Mouse (Mus musculus) midbrain, embryonic 14.5 days (tissue): ENCODE measurements around the gene Ndufa4l2. TPM values are rescaled to one million over a fixed set of nuclear protein-coding genes. Genes with fewer than 3 reads are reported as not detected.

Experiments used
- ATAC-seq: fragments of 200-750 bp; cut with Nextera tagmentation; 2 replicates; pipeline ENCODE4 v1.8.0; 2017; ENCODE audit warnings: moderate number of reproducible peaks, moderate library complexity; ENCODE audit not compliant: low FRiP score, low TSS enrichment
- DNase-seq: peaks from one replicate; pipeline ENCODE4 v3.0.0-alpha.2; 2015
- H3K27ac ChIP-seq: fragments of 300-500 bp; sonication (generic); replicated peaks from 2 replicates; pipeline ENCODE4 v1.5.1; 2014; ENCODE audit warnings: mild to moderate bottlenecking, low read depth, low read length, moderate library complexity
- H3K27me3 ChIP-seq: fragments of 300-500 bp; sonication (generic); 2 replicates; pipeline ENCODE4 v1.6.1; 2014; ENCODE audit warnings: low read length, control low read depth, mixed read lengths; ENCODE audit not compliant: control insufficient read depth, insufficient read depth
- H3K36me3 ChIP-seq: fragments of 300-500 bp; sonication (generic); 2 replicates; pipeline ENCODE4 v1.6.1; 2014; ENCODE audit warnings: low read length, control low read depth; ENCODE audit not compliant: control insufficient read depth, insufficient read depth
- H3K4me1 ChIP-seq: fragments of 300-500 bp; sonication (generic); 2 replicates; pipeline ENCODE4 v1.6.1; 2014; ENCODE audit warnings: mild to moderate bottlenecking, antibody characterized with exemption, low read length, control low read depth; ENCODE audit not compliant: control insufficient read depth, insufficient read depth
- H3K4me2 ChIP-seq: fragments of 300-500 bp; sonication (generic); 2 replicates; pipeline ENCODE4 v1.6.1; 2014; ENCODE audit warnings: mild to moderate bottlenecking, low read length, moderate library complexity
- H3K4me3 ChIP-seq: fragments of 300-500 bp; sonication (generic); replicated peaks from 2 replicates; pipeline ENCODE4 v1.5.1; 2014; ENCODE audit warnings: low read depth, low read length
- H3K9ac ChIP-seq: fragments of 300-500 bp; sonication (generic); replicated peaks from 2 replicates; pipeline ENCODE4 v1.6.1; 2014; ENCODE audit warnings: mild to moderate bottlenecking, low read length, moderate library complexity
- H3K9me3 ChIP-seq: fragments of 300-500 bp; sonication (generic); 2 replicates; pipeline ENCODE4 v1.6.1; 2016; ENCODE audit warnings: low read length, control low read depth, mixed read lengths; ENCODE audit not compliant: control insufficient read depth
- WGBS: fragments of 180-500 bp; shearing (Covaris S2); extraction: QIAGEN DNeasy Blood & Tissue Kit; methylation state at CpG from one replicate; pipeline ENCODE4 v1.1.7; 2014; 5-methylcytosine and 5-hydroxymethylcytosine counted together
- polyA plus RNA-seq: library from polyadenylated mRNA; unstranded; fragments of >200 nt; fragmentation: Nextera tagmentation; extraction: Ambion mirVana; gene quantifications from 2 replicates; pipeline ENCODE4 v1.2.1, GENCODE M21; 2014

Ndufa4l2 gene
- polyA plus RNA-seq, 1 experiment from 2014 or later = 14.2 TPM

- H3K4me1 ChIP-seq = peaks cover 9% of the 10 kb centered on the region
- ATAC-seq = no peak
- H3K9me3 ChIP-seq = no peaks in the 10 kb centered on the region
- H3K9ac ChIP-seq = no peak overlapping the region
- no peak overlapping the region for H3K4me3 ChIP-seq
- no peak overlapping the region for H3K4me2 ChIP-seq
- no peak for DNase-seq
- H3K36me3 ChIP-seq = peaks cover 83% of the 10 kb centered on the region
- H3K27ac ChIP-seq = no peak overlapping the region
- 95% methylated on average over 8 of the region's 8 CpGs for WGBS
- H3K27me3 ChIP-seq = no peaks in the 10 kb centered on the region
Observed at GRCm38 (mm10) chr10:127541510-127541909, 26.7 kb downstream of the Ndufa4l2 start.

GRCm38 (mm10) chr10:127542084-127542483 is 27.3 kb downstream of the Ndufa4l2 start:
- no peak for ATAC-seq
- DNase-seq = peak; percentile 51
- WGBS = 34% methylated on average over 13 of the region's 13 CpGs

GRCm38 (mm10) chr10:127542720-127543119 is 28.0 kb downstream of the Ndufa4l2 start:
- ATAC-seq = no peak
- DNase-seq = no peak

More at GRCm38 (mm10) chr10:127542084-127542483, 27.3 kb downstream of the Ndufa4l2 start:
- H3K4me3 ChIP-seq = no peak overlapping the region
- H3K27me3 ChIP-seq = no peaks in the 10 kb centered on the region
- H3K36me3 ChIP-seq = peaks cover 89% of the 10 kb centered on the region
- H3K4me1 ChIP-seq = peaks cover 4% of the 10 kb centered on the region; the same call in 1 of the 2 replicates
- peak overlapping the region; percentile 38 for H3K27ac ChIP-seq
- no peak overlapping the region for H3K4me2 ChIP-seq
- no peak overlapping the region; the same call in 1 of the 2 replicates for H3K9ac ChIP-seq
- no peaks in the 10 kb centered on the region for H3K9me3 ChIP-seq

GRCm38 (mm10) chr10:127543916-127544315 is 29.1 kb downstream of the Ndufa4l2 start:
- Histone ChIP-seq H3K4me3 (no peak overlapping the region), H3K27ac (no peak overlapping the region), H3K4me1 (no peaks in the 10 kb centered on the region), H3K9me3 (no peaks in the 10 kb centered on the region), H3K36me3 (peaks cover 99% of the 10 kb centered on the region), H3K9ac (no peak overlapping the region), H3K27me3 (no peaks in the 10 kb centered on the region), H3K4me2 (no peak overlapping the region)
- ATAC-seq (no peak), DNase-seq (no peak)
- WGBS = 90% methylated on average over 3 of the region's 3 CpGs

More at GRCm38 (mm10) chr10:127542720-127543119, 28.0 kb downstream of the Ndufa4l2 start:
- Histone ChIP-seq H3K36me3 (peaks cover 95% of the 10 kb centered on the region), H3K4me2 (no peak overlapping the region), H3K9me3 (no peaks in the 10 kb centered on the region), H3K27ac (peak overlapping the region; percentile 38), H3K4me1 (0 out of 2 replicates have a peak, but pooled peaks cover 1% of the 10 kb centered on the region), H3K9ac (peak overlapping the region; percentile 2; the same call in 1 of the 2 replicates), H3K27me3 (no peaks in the 10 kb centered on the region), H3K4me3 (no peak overlapping the region)
- WGBS = 29% methylated on average over 6 of the region's 6 CpGs

- Histone ChIP-seq H3K4me2 (no peak overlapping the region), H3K9me3 (no peaks in the 10 kb centered on the region), H3K9ac (no peak overlapping the region), H3K27ac (no peak overlapping the region), H3K4me3 (no peak overlapping the region), H3K36me3 (peaks cover 99% of the 10 kb centered on the region), H3K4me1 (no peaks in the 10 kb centered on the region), H3K27me3 (no peaks in the 10 kb centered on the region)
- no peak for ATAC-seq
- WGBS = 96% methylated on average over 20 of the region's 20 CpGs
- no peak for DNase-seq
Observed at GRCm38 (mm10) chr10:127544375-127544774, 29.6 kb downstream of the Ndufa4l2 start.

GRCm38 (mm10) chr10:127546505-127546904 is 31.7 kb downstream of the Ndufa4l2 start:
- H3K27me3 ChIP-seq = no peaks in the 10 kb centered on the region
- H3K4me1 ChIP-seq = no peaks in the 10 kb centered on the region
- peaks cover 99% of the 10 kb centered on the region for H3K36me3 ChIP-seq
- no peaks in the 10 kb centered on the region for H3K9me3 ChIP-seq
- H3K4me3 ChIP-seq = no peak overlapping the region
- no peak overlapping the region for H3K4me2 ChIP-seq
- DNase-seq (no peak), ATAC-seq (no peak)
- 93% methylated on average over 7 of the region's 7 CpGs for WGBS
- H3K27ac ChIP-seq = no peak overlapping the region
- no peak overlapping the region for H3K9ac ChIP-seq

- no peak overlapping the region for H3K27ac ChIP-seq
- H3K4me1 ChIP-seq = no peaks in the 10 kb centered on the region
- no peak overlapping the region for H3K4me2 ChIP-seq
- peaks cover 99% of the 10 kb centered on the region for H3K36me3 ChIP-seq
- 98% methylated on average over 15 of the region's 15 CpGs for WGBS
- H3K27me3 ChIP-seq = no peaks in the 10 kb centered on the region
- DNase-seq (no peak), ATAC-seq (no peak)
- H3K9me3 ChIP-seq = no peaks in the 10 kb centered on the region
- no peak overlapping the region for H3K9ac ChIP-seq
- H3K4me3 ChIP-seq = no peak overlapping the region
Observed at GRCm38 (mm10) chr10:127548236-127548635, 33.5 kb downstream of the Ndufa4l2 start.

- no peak overlapping the region for H3K4me2 ChIP-seq
- H3K9me3 ChIP-seq = no peaks in the 10 kb centered on the region
- DNase-seq (no peak), ATAC-seq (no peak)
- H3K4me3 ChIP-seq = no peak overlapping the region
- no peak overlapping the region for H3K9ac ChIP-seq
- H3K27ac ChIP-seq = no peak overlapping the region
- peaks cover 100% of the 10 kb centered on the region for H3K36me3 ChIP-seq
- H3K4me1 ChIP-seq = no peaks in the 10 kb centered on the region
- WGBS = 91% methylated on average over 17 of the region's 17 CpGs
- H3K27me3 ChIP-seq = no peaks in the 10 kb centered on the region
Observed at GRCm38 (mm10) chr10:127549892-127550291, 35.1 kb downstream of the Ndufa4l2 start.

- Histone ChIP-seq H3K27me3 (no peaks in the 10 kb centered on the region), H3K27ac (no peak overlapping the region), H3K9me3 (no peaks in the 10 kb centered on the region), H3K4me3 (no peak overlapping the region), H3K4me2 (no peak overlapping the region), H3K4me1 (no peaks in the 10 kb centered on the region), H3K9ac (no peak overlapping the region), H3K36me3 (peaks cover 99% of the 10 kb centered on the region)
- 62% methylated on average over 18 of the region's 18 CpGs for WGBS
- ATAC-seq (peak; percentile 36; the same call in 1 of the 2 replicates), DNase-seq (peak; percentile 54)
Observed at GRCm38 (mm10) chr10:127555703-127556102, 40.9 kb downstream of the Ndufa4l2 start.
